Mouse (Mus musculus): ENCODE measurements around the gene Zfp84.
"Not testable (repeated sequence)": the region's sequence is repeated elsewhere in the genome, so short reads cannot be mapped to it uniquely, and the experiment has no call there.

Gene Zfp84

DNA sequence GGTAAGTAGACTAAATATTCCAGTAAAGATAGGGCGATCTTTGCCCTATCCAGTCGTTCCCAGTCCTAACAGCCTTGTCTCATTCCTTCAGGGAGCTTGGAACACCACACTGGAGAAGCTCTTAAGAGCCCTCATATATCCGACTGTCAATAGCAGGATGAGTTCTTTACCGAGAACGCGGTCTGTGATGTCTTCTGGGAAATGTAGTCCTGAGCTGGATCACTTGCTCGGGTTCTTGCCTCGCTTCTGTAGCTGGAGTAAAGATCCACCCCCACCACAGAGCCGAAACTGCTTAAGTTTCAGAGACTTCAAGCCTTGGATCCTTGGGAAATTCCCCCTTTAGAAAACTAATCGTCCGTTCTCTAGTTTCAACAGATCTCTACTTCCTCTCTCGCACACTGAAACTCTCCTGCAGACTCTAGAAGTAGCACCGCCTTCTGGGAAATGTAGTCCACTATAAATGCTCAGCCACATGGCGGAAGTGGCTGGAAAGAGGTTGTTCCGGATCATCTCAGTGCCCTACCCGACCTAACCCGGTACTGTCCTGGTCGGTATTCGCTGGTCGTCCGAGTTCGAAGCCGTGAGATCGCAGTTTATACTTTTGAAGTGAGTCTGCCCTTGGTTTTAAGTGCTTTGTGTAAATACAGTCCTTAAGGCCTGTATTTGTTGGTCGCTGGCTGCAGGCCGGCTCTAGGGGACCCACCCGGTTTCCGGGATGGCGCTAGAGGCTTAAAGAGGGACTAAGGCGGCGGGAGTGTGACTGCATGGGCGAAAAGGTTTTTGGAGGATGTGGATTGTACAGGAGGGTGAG, at the start of gene Zfp84:
Zfp84 (plus strand) TSS at position 463 of the 811 bp plus-strand sequence.
- peak; percentile 81 to 82 for DNase-seq (ENCODE audit: low spot score in 2 of 2)

DNA sequence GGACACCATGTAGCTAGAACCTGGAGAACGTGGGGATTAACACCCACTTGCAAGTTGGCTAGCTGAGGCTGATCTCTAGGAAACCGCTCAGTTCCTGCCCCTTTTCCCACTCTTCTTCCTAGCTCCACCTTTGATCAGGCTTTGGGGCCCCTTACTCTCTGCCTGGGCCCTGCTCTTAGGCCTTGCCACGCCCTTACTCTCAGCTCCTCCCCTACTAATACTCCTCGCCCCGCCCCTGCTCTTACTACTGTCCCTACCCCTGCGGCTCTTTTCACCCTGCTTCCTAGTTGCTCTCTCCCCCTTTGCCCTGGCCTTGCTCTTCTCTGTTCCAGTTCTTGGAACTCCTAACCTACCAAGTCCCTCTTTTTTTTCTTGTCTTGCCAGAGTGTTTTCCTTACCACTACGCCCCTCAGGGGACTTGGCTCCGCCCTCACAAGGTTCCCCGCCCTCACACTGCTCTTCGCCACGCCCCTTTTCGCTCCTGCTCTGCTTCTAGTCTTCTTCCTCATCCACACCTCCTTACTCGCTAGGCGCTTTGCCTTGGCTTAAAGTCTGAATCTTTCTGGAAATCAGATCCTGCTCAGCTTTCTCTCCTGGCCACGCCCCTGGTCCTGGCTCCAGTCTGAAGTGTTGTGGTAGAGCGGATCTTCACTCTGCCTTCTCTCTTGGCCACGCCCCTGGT, 42.8 kb upstream of the Zfp84 start:
- DNase-seq (ENCODE audit: low spot score in 2 of 2) = not testable (repeated sequence)

DNA sequence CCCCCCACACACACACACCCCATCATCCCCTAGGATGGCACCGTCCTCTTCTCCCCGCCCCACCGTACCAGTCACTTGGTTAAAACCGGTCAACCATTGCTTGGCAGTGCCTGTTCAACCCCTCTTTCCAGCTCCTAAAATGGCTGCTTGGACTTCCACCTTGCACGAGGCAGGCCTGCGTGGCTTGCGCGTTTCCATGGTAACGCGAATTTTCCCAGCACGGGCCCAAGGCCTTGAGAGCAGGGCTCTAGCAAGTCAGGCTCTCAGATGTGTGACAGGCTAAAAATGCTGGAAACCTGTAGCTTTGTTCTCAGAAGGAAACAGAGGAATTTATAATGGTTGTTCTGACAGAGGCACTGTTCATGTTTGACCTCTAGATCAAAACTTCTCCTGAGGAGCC, 41.5 kb upstream of the Zfp84 start, which contains the start of gene Catsperg2:
Catsperg2 (minus strand) TSS at position 173 of the 400 bp plus-strand sequence.
- DNase-seq (ENCODE audit: low spot score in 2 of 2) = not testable (repeated sequence)

DNA sequence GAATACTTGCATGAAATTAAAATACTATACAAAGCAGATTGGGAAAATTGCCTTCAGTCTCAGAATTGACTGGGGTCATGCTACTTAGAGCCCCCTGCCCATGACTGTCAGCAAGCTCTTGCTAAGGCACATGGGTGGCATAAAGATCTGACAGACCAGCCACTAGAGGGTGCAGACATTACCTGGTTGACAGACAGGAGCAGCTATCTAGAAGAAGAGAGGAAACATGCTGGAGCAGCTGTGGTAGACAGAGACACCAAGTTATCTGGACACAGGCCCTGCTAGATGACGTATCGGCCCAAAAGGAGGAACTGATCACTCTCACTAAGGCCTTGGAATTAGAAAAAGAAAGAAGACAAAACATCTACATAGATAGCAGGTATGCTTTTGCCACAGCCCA, 40.3 kb upstream of the Zfp84 start:
- DNase-seq (ENCODE audit: low spot score in 2 of 2) = no peak

DNA sequence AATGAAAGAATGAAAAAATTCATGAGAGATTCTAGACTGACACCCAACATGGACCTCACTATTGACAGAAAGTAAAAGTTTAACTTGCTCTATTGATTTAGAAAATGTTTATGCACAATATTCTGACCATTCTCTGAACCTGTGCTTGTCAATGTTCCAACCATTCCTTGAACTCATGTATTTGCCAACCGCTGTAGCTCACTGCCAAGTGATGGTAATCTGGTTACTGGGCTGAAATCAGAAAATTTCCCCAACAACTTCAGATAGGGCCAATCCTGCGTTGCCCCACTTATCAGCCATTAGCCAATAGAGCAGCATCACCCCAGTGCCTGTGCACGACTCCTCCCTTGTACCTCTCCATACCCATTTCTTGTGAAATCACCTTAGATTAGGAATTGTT, 26.1 kb upstream of the Zfp84 start:
- no peak for DNase-seq (ENCODE audit: low spot score in 2 of 2)

DNA sequence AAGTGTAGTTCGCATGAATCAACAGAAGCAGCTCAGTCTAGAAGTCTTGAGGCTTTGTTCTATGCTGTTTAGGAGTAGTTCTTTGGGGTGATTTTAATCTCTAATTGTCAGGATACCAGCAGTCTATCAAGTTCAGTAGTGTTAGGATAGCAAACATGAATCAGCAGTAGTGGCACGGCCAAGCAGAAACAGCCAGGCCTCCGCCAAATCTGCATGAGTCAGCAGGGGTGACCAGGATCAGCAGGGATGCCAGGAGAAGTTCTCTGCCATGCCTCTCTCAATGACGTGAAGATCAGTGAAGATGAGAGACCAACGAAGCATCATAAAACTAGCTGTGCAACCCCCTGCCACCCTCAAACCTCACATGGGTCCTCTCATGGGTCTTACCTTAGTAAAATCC, 7.9 kb upstream of the Zfp84 start:
- DNase-seq (ENCODE audit: low spot score in 2 of 2) = no peak

DNA sequence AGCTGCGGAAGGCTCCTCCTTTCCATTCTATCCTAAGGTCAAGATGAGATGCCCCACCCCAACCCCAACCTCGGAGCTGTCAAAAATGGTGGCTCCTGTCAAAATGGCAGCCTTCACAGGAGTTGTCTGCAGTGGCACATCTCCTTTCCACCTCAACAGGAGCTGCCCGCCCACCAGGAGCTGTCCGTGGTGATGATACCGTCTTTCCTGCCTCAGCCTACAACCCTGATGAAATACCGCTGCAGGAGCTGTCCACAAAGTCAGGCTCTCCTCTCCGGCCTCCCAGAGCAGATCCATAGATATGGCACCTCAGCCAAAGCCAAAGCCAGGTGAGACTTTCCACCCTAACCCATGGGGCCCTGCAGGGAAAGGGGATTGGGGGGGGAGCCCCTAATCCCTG, 3.6 kb upstream of the Zfp84 start:
- DNase-seq (ENCODE audit: low spot score in 2 of 2) = no peak

DNA sequence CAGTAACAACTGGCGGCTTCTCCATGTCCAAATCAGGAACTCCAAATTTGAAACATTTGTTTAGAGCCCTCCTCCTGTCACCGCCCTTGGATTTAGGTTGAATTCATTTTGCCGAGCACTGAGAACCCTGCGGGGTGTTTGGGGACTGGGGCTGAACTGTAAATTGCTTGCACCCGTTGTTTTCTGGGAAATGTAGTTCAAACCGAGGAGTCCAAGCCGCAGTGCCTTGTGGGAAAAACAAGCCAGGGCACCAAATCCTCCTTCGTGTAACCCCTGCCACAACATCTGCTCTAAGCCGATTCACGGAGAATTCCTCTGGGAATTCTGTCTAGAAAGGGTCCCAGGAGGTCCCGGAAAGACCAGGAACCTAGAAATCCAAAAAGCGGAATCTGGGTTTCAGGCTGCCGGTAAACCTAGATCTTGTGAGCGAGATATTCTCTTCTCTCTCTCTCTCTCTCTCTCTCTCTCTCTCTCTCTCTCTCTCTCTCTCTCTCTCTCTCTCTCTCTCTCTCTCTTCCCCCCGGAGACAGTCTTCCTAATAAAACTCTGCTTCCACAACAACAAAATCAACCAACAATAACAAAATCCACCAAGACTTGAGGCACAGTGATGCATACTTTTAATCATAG, 1.2 kb upstream of the Zfp84 start:
- DNase-seq (ENCODE audit: low spot score in 2 of 2) = peak; percentile 68 to 76

DNA sequence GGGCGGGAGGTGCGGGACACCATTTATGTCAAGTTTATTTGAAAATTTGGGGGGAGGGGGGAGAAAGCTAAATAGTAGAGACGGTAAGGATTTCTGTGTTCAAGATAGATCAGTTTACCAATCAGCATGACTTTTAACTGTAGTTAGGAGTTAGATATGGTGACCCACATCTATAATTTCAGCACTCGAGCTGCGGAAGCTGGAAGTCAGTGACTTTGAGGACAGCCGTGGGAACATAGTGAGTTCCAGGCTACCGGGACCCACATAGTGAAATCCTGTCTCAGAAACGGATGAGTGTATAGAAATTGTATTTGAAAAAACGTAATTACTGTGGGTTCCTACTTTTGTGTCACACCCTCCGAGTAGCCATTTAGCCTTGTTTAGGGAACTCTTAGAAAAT, 628 bp downstream of the Zfp84 start:
- no peak for DNase-seq (ENCODE audit: low spot score in 2 of 2)

DNA sequence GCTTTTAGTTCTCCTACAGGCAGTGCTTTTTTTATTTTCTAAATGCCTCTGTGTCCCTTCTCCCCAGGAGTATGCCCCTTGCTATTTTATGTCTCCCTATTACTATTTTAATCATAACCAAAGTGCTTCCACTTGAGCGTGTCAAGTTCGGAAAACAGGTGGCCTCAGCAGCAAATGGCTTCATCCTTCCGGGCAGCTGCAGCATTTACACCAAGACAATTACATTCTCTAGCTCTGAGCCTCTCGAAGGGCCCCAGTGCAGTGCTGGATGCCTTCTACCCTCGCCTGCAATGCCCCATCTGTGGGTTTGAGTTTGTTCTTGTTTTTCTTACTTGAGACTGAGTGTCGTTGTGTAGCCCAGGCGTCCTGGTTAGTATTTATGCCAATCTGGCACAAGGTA, 5.2 kb downstream of the Zfp84 start:
- DNase-seq (ENCODE audit: low spot score in 2 of 2) = no peak

DNA sequence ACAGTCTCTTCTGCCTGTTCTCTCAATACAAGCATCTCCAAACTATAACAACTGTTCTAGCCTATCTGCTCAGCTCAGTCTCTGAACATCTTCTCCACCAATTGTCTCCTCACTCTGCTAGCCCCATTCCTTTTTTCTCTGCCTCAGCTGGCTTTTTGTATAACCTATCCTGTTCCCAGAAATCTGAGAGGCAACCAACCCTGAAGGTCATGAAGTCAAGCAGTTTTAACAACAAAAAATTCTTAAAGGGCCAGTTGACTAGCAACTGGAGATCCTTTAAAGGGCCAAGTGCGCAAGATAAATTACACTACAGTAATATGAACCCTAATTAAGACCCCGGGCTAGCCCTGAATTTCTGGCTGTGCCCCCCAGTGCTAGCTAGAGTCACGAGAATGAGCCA, 6.0 kb downstream of the Zfp84 start:
- DNase-seq (ENCODE audit: low spot score in 2 of 2) = no peak

DNA sequence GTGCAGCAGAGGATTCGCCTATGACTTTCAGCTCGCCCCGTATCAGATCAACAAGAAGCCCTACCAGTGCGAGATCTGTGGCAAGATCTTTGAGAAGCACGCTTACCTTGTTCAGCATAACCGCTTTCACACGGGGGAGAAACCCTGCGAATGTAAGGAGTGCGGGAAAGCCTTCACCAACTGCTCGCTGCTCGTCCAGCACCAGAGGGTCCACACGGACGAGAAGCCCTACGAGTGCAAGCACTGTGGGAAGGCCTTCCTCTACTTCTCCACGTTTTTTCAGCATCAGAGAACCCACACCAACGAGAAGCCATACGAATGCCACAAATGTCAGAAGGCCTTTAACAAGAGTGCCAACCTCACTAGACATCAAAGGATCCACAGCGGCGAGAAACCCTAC, 8.2 kb downstream of the Zfp84 start:
- no peak for DNase-seq (ENCODE audit: low spot score in 2 of 2)

DNA sequence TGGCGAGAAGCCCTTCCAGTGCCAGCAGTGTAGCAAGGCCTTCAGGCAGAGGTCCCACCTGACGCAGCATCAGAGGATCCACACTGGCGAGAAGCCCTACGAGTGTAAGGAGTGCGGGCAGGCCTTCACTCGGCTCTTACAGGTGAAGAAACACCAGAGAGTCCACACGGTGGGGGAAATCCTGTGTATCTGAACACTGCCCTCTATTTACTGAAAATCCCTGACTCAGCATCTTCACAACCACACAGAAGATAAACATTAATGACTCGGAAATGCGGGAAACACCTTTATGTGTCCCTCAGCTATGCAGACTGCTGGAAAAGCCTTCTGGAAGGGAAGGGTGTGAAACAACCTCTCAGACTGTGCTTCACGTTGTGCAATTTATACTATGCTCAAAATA, 9.0 kb downstream of the Zfp84 start:
- no peak for DNase-seq (ENCODE audit: low spot score in 2 of 2)

DNA sequence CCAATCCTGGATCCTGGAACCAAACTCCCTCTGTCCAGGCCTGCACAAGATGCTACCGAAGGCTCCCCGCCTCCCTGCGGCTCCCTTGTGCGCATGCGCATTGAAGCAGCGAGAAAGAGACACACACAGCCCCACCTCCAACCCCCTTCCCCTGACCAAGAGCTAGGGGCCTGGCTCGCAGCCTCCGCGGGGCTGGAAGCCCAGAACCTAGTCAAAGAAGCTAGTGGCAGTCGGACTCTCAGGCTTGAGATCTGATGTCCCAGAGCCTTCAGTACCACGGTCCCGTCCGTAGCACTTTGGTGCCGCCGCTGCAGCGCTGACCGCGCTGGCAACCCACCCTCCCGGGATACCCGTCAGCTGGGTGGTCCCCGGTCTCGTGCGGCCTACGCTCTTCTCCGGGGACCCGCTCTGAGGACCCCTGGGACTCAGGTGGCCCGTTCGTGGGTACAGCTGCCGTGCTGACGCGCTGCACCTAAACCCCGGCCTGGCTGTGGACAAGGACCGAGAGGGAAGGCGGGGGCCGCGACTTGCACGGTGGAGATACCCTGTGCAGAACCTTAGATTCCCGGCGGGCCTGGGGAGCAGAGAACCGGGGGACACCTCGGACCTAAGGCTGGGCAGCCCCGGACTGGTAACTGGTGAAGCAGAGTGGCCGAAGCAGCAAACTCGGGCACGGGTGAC, 15.7 kb downstream of the Zfp84 start, which contains the start of gene Zfp30:
Zfp30 (plus strand) TSS at position 128 of the 681 bp plus-strand sequence.
- DNase-seq (ENCODE audit: low spot score in 2 of 2) = peak; percentile 50 to 66

DNA sequence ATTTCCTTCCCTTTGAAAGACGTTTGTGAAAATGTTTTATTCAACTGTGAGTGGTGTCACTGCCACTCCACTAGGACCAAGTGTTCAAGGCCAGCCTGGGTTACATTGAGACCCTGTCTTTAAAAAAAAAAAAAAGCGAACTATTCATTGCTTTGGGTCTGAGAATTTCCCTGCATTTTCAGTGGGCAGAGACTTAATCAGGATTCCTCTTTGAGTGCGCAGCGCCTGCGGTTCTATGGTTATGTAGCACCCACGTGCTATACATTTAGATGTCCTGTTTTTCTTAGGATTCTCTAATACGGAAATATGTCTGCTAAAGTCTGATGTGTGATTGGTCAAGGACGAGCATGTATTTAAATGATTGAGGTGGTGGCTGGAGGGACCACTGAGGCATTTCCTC, 16.7 kb downstream of the Zfp84 start:
- DNase-seq (ENCODE audit: low spot score in 2 of 2) = no peak

DNA sequence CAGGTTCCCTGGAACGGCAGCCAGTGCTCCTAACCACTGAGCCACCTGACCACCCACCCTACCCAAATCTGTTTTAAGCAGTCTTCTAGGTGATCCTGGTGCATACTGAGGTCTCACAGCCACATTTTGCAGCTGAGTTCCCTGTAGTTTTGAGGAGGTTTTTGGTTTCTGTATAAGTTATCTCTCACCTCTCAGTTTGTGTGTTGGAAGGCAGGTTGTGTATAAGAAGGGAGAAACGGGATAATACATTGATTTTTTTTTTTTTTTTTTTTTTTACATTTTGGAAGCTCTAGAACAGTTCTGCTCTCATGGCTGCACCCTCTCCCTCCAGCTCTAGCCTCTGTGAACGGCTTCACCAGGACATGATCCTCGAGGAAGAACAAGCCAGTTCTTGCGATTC, 17.5 kb downstream of the Zfp84 start:
- no peak for DNase-seq (ENCODE audit: low spot score in 2 of 2)

DNA sequence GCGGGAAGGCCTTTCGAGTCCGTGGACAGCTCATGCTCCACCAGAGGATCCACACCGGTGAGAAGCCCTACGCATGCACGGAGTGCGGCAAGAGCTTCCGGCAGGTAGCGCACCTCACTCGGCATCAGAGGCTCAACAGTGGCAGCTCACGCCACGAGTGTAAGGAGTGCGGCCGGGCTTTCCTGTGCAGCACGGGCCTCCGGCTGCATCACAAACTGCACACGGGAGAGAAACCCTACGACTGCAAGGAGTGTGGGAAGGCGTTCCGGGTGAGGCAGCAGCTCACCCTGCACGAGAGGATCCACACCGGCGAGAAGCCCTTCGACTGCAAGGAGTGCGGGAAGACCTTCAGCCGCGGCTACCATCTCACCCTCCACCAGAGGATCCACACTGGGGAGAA, 24.6 kb downstream of the Zfp84 start:
- peak in 1 of 2 experiments; percentile 5 for DNase-seq (ENCODE audit: low spot score in 2 of 2)

DNA sequence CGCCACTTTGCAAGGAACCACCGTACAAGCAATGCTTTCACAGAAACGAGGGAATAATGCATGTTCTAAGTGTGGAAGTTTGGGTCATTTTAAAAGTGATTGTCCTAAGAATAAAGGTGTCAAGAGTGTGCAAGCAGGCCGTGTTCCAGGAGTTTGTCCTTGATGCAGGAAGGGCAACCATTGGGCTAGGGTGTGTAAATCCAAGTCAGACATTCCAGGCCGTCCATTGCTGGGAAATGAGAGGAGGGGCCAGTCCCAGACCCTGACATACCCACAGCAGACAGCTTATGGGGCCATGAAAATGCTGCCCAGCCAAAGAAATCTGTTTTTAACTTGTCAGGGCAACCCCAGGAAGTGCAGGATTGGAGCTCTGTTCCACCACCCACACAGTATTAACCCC, 38.7 kb downstream of the Zfp84 start:
- DNase-seq (ENCODE audit: low spot score in 2 of 2) = no peak

DNA sequence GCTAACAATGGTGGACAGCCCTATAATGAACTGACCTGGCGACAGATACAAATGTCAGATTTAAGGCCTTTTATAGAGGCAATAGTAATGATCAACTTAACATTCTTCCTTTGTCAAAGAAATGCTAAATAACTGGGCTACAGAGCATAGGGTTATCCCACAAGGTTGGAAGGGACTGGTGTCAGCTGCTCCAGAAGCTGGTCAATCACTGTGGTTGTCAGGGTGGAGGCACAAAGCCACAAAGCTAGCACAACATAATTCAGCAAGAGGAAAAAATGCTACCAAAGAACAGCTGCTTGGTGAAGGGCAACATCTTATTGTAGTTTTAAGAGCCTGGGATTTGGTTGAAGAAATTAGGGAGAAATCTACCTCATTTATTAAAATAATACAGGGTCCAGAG, 43.9 kb downstream of the Zfp84 start:
- no peak for DNase-seq (ENCODE audit: low spot score in 2 of 2)

DNA sequence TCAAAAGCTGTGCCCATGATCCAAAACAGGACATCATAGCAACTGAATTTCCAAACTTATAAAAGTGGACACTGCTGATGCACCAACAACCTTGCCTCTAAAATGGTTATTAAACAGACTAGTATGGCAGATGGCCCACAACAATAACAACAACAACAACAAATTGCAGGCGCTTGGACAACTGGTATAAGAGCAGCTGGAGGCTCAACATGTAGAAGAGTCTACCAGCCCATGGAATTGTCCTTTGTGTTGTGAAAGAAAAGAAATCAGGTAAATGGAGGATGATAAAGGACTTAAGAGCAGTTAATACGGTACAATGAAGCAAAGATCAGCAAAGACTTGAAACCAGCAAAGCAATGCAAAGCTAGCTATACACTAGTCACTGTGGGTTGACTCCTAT, 46.0 kb downstream of the Zfp84 start:
- no peak for DNase-seq (ENCODE audit: low spot score in 2 of 2)

DNA sequence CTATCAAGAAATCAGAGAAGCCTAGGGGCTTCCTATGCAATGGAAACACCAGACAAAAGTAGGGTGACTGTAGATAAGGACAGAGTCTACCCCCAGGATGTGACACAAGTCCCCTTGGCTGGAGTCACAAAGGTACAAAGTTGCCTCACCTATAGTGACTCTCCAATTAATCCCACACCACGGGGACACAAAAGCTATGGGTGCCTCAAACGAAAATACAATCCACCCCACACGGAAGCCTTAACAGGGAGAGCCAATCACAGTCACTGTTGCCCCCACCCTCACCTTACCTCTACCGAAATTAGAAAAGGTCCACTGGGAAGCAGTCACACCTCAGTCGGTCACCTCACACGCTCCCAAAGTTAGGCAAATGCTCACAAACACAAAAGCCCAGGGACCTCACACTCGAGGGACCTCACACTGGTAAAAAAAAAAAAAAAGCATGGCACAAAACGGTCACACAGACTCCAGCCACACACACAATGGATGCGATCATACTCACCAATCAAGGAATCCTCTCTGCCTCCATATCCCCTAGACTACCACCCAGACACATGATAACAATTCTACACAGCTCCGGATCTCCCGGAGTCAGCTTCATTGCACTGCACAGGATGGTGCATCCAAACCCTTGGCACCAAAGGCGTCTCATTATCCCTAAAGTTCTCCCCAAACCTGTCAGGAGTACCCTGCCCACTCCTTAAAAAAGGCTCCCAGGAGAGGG, 46.9 kb downstream of the Zfp84 start:
- DNase-seq (ENCODE audit: low spot score in 2 of 2) = peak in 1 of 2 experiments; percentile 6

Data from thymus, postnatal 10 days (tissue).